Mouse (Mus musculus): ENCODE data around the gene Zfp131. TPM values are rescaled to one million over a fixed set of nuclear protein-coding genes. Genes with fewer than 3 reads are reported as not detected.

The Zfp131 gene
- 22.6 TPM for polyA plus RNA-seq (2014; fragmentation: Illumina TruSeq; extraction: RNeasy Lipid Tissue Mini Kit (QIAGEN cat#74804); ENCODE audit: low read depth, low replicate concordance)

DNA sequence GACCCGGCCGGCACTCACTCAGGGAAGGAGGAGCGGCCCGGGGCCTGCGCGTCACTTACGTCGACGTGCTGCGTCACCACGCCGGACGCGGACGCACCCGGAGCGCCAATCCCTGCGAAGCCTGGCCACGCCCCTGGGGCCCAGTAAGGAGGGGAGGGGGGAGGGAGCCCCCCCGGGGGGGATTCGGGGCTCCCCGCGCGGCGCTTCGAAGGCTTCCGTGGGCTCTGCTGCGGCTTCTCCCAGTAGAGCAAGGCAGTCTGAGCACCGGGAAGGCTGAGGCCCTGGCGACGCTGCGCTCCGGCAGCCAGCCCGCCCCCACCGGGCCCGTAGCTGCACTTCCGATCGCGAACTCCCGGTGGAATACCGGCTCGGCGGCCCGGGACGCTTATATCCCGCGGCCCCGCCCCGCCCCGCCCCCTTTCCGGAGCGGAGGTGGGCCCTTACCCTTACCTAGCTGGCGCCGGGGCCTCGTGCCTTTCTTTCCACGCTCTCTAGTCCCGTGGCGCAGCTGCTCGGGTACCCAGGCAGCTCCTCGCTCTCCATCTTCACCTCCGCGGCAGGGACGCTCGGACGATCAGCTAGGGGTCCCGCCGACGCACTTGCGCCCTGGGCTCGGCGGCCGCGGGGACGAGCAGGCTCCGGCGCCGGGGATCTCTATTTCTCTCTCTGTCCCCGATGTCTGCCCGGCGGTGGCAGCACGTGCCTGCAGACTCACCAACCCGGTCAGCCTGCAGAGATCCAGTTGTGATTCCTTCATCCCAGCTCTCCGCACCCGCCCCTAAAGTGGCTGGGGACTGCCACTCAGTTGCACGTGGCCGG, at the start of gene Zfp131:
TSS of gene Zfp131 (minus strand) at position 129 of the 819 bp plus-strand sequence.

DNA sequence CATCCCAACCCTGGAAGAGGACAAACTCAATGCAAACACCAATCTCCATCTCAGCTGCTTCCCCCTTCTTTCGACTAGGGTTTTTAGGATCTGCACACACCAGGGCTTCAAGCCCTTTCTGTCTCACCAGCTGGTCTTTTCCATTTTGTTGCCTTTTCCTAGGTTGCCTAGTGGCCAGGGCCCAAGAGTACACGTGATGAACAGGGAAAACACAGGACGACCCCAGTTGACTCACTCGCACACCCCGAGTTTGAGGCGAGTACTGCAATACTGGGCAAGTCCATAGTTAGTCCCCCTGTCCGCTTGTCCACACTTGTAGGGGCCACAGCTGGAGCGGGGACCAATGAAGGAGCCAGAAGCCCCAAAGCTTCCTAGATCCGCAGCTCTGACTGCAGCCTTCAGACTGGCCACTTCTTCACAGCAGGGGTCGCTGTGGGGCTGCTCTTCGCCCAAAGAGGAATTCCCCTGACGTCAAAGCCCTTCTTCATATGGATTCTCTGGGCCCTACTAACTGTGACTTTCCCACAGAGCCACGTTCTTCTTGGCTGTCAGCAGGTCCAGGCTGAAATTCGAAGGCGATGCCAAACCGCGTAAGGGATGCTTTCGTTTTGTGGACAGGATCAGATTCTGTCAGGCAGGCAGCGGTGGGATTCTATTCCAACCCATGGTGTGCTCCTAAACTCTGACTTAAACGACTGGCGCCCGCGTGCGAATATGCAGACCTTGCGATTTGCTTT, 44.8 kb upstream of the Zfp131 start, which contains the start of gene D13Ertd608e:
TSS of gene D13Ertd608e (plus strand) at position 687 of the 737 bp plus-strand sequence.

DNA sequence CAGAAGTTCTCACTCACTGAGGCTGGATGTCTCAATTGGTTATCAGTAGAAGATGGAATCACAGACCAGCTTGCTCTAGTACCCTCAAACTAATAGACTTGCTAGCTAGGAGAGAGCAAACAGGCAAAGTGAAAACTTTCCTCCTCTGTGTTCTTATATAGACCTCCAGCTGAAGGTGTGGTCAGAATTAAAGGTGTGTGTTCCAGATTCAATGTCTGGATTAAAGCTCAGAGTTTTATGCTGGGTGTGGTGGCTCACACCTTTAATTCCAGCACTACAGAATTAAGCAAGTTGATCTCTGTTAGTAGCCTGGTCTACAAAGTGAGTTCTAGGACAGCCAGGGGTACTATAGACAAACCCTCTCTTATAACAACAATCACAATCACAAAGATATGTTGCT, 39.4 kb upstream of the Zfp131 start, which contains the start of gene AF067063:
TSS of gene AF067063 (minus strand) at position 101 of the 400 bp plus-strand sequence.

DNA sequence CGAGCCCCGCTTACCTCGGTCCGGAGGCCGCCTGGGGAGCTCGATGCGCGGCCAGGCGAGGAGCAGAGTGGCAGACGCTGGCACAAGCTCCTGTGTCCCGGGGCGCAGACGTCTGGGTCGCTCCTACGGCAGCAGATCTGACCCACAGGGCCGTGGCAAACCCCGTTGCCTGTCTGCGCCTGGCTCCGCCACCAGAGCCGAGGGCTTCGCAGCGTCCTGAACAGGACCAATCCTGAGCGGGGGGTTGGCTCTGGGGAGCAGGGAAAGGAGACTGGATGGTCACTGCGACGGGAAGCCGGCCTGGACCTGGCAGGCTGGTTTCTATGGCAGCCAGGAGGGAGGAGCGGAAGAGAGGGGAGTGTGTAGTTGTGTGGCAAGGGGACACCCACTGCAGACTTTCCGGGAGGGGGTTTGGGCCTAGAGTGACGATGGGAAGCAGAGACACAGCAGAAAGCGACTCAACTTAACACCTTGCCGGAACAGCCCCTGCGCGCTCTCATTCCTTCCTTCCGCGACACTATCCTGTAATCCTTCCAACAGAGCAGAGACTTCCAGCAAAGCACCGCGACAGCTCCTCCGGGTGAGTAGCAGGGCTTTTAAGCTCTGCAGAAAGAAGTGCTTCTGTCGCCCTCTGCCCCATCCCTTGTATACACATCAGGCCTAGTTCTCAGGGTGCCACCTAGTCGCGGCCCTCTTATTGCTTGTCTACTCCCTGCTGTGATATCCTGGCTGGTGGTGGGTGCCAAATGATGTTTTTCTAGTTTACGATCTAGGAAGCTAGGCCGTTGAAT, 34.8 kb downstream of the Zfp131 start, which contains the start of gene Nim1k:
TSS of gene Nim1k (minus strand) at position 202 of the 791 bp plus-strand sequence.

Other genes starting within 250 kb of the Zfp131 start
- 0.19 TPM for gene Ccl28, start 167.1 kb downstream of the Zfp131 start, polyA plus RNA-seq (2014; fragmentation: Illumina TruSeq; extraction: RNeasy Lipid Tissue Mini Kit (QIAGEN cat#74804); ENCODE audit: low read depth, low replicate concordance)
- 895 TPM for gene Hmgcs1, start 100.5 kb downstream of the Zfp131 start, polyA plus RNA-seq (2014; fragmentation: Illumina TruSeq; extraction: RNeasy Lipid Tissue Mini Kit (QIAGEN cat#74804); ENCODE audit: low read depth, low replicate concordance)
- gene Nim1k, start 35.0 kb downstream of the Zfp131 start, polyA plus RNA-seq (2014; fragmentation: Illumina TruSeq; extraction: RNeasy Lipid Tissue Mini Kit (QIAGEN cat#74804); ENCODE audit: low read depth, low replicate concordance) = 1.6 TPM
- not detected for gene AF067063, start 39.3 kb upstream of the Zfp131 start, polyA plus RNA-seq (2014; fragmentation: Illumina TruSeq; extraction: RNeasy Lipid Tissue Mini Kit (QIAGEN cat#74804); ENCODE audit: low read depth, low replicate concordance)
- not detected for gene D13Ertd608e, start 45.1 kb upstream of the Zfp131 start, polyA plus RNA-seq (2014; fragmentation: Illumina TruSeq; extraction: RNeasy Lipid Tissue Mini Kit (QIAGEN cat#74804); ENCODE audit: low read depth, low replicate concordance)
- not detected for gene Tcstv1, start 103.9 kb upstream of the Zfp131 start, polyA plus RNA-seq (2014; fragmentation: Illumina TruSeq; extraction: RNeasy Lipid Tissue Mini Kit (QIAGEN cat#74804); ENCODE audit: low read depth, low replicate concordance)
- not detected for gene Gm21761, start 138.4 kb upstream of the Zfp131 start, polyA plus RNA-seq (2014; fragmentation: Illumina TruSeq; extraction: RNeasy Lipid Tissue Mini Kit (QIAGEN cat#74804); ENCODE audit: low read depth, low replicate concordance)
- gene B020031M17Rik, start 159.9 kb upstream of the Zfp131 start, polyA plus RNA-seq (2014; fragmentation: Illumina TruSeq; extraction: RNeasy Lipid Tissue Mini Kit (QIAGEN cat#74804); ENCODE audit: low read depth, low replicate concordance) = not detected
- not detected for gene Gm36079, start 236.1 kb upstream of the Zfp131 start, polyA plus RNA-seq (2014; fragmentation: Illumina TruSeq; extraction: RNeasy Lipid Tissue Mini Kit (QIAGEN cat#74804); ENCODE audit: low read depth, low replicate concordance)